Mouse (Mus musculus) spleen, adult 2 months (tissue): Measurements from ENCODE around the gene Akap13. TPM values are rescaled to one million over a fixed set of nuclear protein-coding genes. Genes with fewer than 3 reads are reported as not detected.

Experiments
- DNase-seq, 2 experiments: peaks; one replicate each; pipeline versions ENCODE4 v3.0.0 to v3.0.0-alpha.2; 2012 to 2021; ENCODE audit warnings: low spot score in 2 of 2, low read depth in 1 of 2
- H3K27ac ChIP-seq: fragments of 200-500 bp; 2 replicates; pipeline ENCODE4 v1.5.1; 2012; ENCODE audit warnings: low read length, inconsistent platforms; ENCODE audit not compliant: insufficient read depth
- H3K27me3 ChIP-seq: fragments of 200-500 bp; 2 replicates; pipeline ENCODE4 v1.6.1; 2012; ENCODE audit warnings: mild to moderate bottlenecking, moderate library complexity, low read length, inconsistent platforms; ENCODE audit not compliant: control insufficient read depth, insufficient read depth
- H3K36me3 ChIP-seq: fragments of 200-500 bp; 2 replicates; pipeline ENCODE4 v1.6.1; 2012; ENCODE audit warnings: mild to moderate bottlenecking, low read length, inconsistent platforms; ENCODE audit not compliant: control insufficient read depth, insufficient read depth
- H3K4me1 ChIP-seq: fragments of 200-500 bp; 2 replicates; pipeline ENCODE4 v1.6.1; 2011; ENCODE audit warnings: inconsistent platforms; ENCODE audit not compliant: control insufficient read depth, insufficient read depth, insufficient read length
- H3K4me3 ChIP-seq: fragments of 200-500 bp; 2 replicates; pipeline ENCODE4 v1.5.1; 2011; ENCODE audit warnings: mild to moderate bottlenecking, inconsistent platforms; ENCODE audit not compliant: insufficient read depth, insufficient read length; ENCODE audit errors: extremely low read depth
- CTCF ChIP-seq: fragments of 200-500 bp; IDR thresholded peaks from 2 replicates; pipeline ENCODE4 v1.5.1; 2011; ENCODE audit warnings: mild to moderate bottlenecking, inconsistent platforms; ENCODE audit not compliant: insufficient read depth, insufficient read length, insufficient replicate concordance; ENCODE audit errors: extremely low read depth
- POLR2A ChIP-seq: fragments of 200-500 bp; IDR thresholded peaks from 2 replicates; pipeline ENCODE4 v1.6.1; 2011; ENCODE audit warnings: low read depth, low read length, inconsistent platforms
- WGBS: fragments of 180-500 bp; shearing (Covaris S2); methylation state at CpG from one replicate; pipeline ENCODE4 v1.1.7; 2018; 5-methylcytosine and 5-hydroxymethylcytosine counted together
- polyA plus RNA-seq: library from polyadenylated mRNA; depleted of rRNA; stranded (reverse); fragments of >200 nt; gene quantifications from 2 replicates; pipeline ENCODE4 v1.2.3, GENCODE M21; 2012

Akap13 gene
- polyA plus RNA-seq, 1 experiment: 34.2 TPM

GRCm38 (mm10) chr7:75640074-75640473, 184.7 kb downstream of the Akap13 start:
- no peak for TF ChIP-seq POLR2A
- TF ChIP-seq CTCF: no peak
- Histone ChIP-seq H3K4me3 (no peak overlapping the region), H3K27me3 (no peaks in the 10 kb centered on the region), H3K27ac (no peak overlapping the region), H3K4me1 (peaks cover 15% of the 10 kb centered on the region), H3K36me3 (peaks cover 3% of the 10 kb centered on the region; the same call in 1 of the 2 replicates)
- no peak for DNase-seq

GRCm38 (mm10) chr7:75640671-75641070, 185.3 kb downstream of the Akap13 start:
- Histone ChIP-seq H3K4me3 (no peak overlapping the region), H3K27me3 (no peaks in the 10 kb centered on the region), H3K4me1 (peaks cover 18% of the 10 kb centered on the region), H3K27ac (no peak overlapping the region), H3K36me3 (peaks cover 2% of the 10 kb centered on the region; the same call in 1 of the 2 replicates)
- DNase-seq: no peak
- 81% methylated on average over 2 of the region's 2 CpGs for WGBS
- no peak for TF ChIP-seq POLR2A
- no peak for TF ChIP-seq CTCF

GRCm38 (mm10) chr7:75641415-75642177, 186.3 kb downstream of the Akap13 start:
- no peak overlapping the region for H3K4me3 ChIP-seq
- H3K4me1 ChIP-seq: peaks cover 20% of the 10 kb centered on the region
- TF ChIP-seq POLR2A (no peak), CTCF (no peak)
- WGBS: 52% methylated on average over 9 of the region's 9 CpGs
- H3K36me3 ChIP-seq: peaks cover 2% of the 10 kb centered on the region; the same call in 1 of the 2 replicates
- H3K27me3 ChIP-seq: no peaks in the 10 kb centered on the region
- DNase-seq: peak in 1 of 2 experiments; percentile 36
- peak overlapping the region; percentile 25; the same call in 1 of the 2 replicates for H3K27ac ChIP-seq

GRCm38 (mm10) chr7:75642178-75642777, 186.9 kb downstream of the Akap13 start:
- WGBS: 53% methylated on average over 9 of the region's 9 CpGs
- Histone ChIP-seq H3K27me3 (no peaks in the 10 kb centered on the region), H3K4me1 (peaks cover 20% of the 10 kb centered on the region), H3K27ac (no peak overlapping the region), H3K4me3 (no peak overlapping the region), H3K36me3 (peaks cover 2% of the 10 kb centered on the region; the same call in 1 of the 2 replicates)
- DNase-seq: no peak
- TF ChIP-seq CTCF (no peak), POLR2A (no peak)

DNA sequence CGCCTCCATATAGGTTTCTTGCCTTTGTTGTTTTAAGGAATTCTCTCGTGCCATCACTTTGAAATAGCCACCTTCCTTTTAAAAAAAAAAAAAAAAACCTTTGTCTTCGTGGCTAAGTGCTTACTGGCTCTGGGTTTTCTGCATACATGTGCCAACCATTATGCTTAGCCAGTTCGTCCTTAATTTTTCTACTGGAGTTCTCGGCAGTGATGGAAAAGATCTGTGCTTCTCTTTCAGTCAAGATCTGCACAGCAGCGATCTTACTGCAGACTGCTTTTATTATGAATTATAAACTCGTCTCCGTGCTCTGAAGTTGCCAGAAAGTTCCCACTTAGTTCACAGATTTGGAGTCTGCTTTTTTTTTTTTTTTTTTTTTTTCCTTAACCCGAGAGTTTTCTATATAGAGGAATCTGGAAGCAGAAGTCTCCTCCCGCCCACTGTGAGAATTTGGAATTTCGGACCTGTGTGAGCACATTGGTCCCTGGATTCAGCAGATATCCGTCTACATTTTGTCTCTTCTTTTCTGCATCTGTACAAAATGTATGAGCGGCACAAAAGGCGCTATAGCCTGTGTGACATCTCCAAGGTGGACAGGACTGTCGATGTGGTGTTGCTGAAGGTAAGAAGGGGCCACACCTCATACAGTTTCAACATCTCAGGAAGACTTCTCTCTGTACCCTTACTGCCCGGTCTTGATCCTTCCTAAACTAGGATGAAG, 187.7 kb downstream of the Akap13 start:
- no peak for DNase-seq
- TF ChIP-seq CTCF (no peak), POLR2A (no peak)
- Histone ChIP-seq H3K4me3 (no peak overlapping the region), H3K4me1 (peaks cover 20% of the 10 kb centered on the region), H3K27ac (no peak overlapping the region), H3K36me3 (peaks cover 2% of the 10 kb centered on the region; the same call in 1 of the 2 replicates), H3K27me3 (no peaks in the 10 kb centered on the region)
- 80% methylated on average over 16 of the region's 16 CpGs for WGBS

GRCm38 (mm10) chr7:75643986-75644385, 188.7 kb downstream of the Akap13 start:
- no peak for DNase-seq

More at GRCm38 (mm10) chr7:75643986-75644385, 188.7 kb downstream of the Akap13 start:
- no peak for TF ChIP-seq CTCF
- TF ChIP-seq POLR2A: no peak
- WGBS: 64% methylated on average over 4 of the region's 4 CpGs
- peaks cover 18% of the 10 kb centered on the region for H3K4me1 ChIP-seq
- peaks cover 2% of the 10 kb centered on the region; the same call in 1 of the 2 replicates for H3K36me3 ChIP-seq
- no peaks in the 10 kb centered on the region for H3K27me3 ChIP-seq
- no peak overlapping the region for H3K27ac ChIP-seq
- H3K4me3 ChIP-seq: no peak overlapping the region
